Mouse (Mus musculus): ENCODE data around the gene Ubn2. TPM values are rescaled to one million over a fixed set of nuclear protein-coding genes. Genes with fewer than 3 reads are reported as not detected.
"Not testable (repeated sequence)": the region's sequence is repeated elsewhere in the genome, so short reads cannot be mapped to it uniquely, and the experiment has no call there.

Ubn2 gene
- polyA plus RNA-seq, 1 experiment from 2014 or later = 16.7 TPM

DNA sequence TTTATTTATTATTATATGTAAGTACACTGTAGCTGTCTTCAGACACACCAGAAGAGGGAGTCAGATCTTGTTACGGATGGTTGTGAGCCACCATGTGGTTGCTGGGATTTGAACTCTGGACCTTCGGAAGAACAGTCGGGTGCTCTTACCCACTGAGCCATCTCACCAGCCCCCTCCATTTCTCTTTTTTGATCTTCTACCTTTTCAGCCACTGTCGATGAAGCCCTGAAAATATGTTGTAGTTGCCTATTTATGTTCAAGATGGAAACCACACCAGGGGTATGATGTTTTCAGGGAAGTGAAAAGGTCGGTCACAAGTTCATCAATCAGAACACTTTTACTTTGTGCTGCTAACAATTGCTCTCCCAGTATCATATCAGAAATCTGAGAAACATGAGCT, 110.4 kb downstream of the Ubn2 start:
- 90% methylated on average over 4 of the region's 5 CpGs for WGBS
- peaks cover 12% of the 10 kb centered on the region; the same call in 1 of the 2 replicates for H3K36me3 ChIP-seq
- ATAC-seq (ENCODE audit: low FRiP score, low read depth) = not testable (repeated sequence)

DNA sequence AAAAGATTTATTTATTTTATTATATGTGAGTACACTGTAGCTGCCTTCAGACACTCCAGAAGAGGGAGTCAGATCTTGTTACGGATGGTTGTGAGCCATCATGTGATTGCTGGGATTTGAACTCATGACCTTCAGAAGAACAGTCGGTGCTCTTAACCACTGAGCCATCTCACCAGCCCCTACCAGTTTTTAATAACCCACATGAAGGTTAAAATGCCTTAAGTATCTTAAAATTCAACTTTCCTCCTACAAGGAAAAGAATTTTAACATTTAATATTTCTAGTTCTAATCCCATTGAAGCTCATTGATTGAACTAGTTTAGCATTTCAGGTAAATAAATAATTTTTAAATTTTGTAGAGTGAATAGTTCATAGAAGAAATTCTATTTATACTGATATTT, 113.3 kb downstream of the Ubn2 start:
- not testable (repeated sequence) for H3K4me3 ChIP-seq; H3K4me1 ChIP-seq; H3K27ac ChIP-seq; ATAC-seq (ENCODE audit: low FRiP score, low read depth); H3K27me3 ChIP-seq; H3K9me3 ChIP-seq; H3K4me2 ChIP-seq (replicated peaks); H3K36me3 ChIP-seq; H3K9ac ChIP-seq
- 89% methylated on average over 2 of the region's 2 CpGs for WGBS

More for the DNA sequence above, 110.4 kb downstream of the Ubn2 start:
- not testable (repeated sequence) for H3K27ac ChIP-seq; H3K4me1 ChIP-seq; H3K4me3 ChIP-seq; H3K4me2 ChIP-seq (replicated peaks); H3K9ac ChIP-seq; H3K27me3 ChIP-seq; H3K9me3 ChIP-seq

DNA sequence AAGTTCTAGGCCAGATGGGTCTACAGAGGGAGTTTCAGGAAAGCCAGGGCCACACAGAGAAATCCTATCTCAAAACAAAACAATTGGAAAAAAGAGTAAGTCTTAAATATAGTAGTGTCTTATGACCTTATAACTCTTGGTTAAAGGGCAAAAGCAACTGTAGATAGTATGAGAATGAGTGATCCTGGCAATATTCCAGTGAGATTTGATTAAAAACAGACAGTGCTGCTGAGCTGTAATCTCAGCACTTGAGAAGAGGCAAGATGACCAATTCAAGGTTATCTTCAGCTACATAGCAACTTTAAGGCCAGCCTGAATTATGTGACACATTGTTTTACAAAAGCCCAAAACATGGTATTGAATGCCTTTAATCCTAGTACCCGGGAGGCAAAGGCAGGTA, 114.0 kb downstream of the Ubn2 start:
- no peak overlapping the region for H3K4me2 ChIP-seq (replicated peaks)
- no peak overlapping the region for H3K27ac ChIP-seq
- H3K9me3 ChIP-seq = no peaks in the 10 kb centered on the region
- H3K4me1 ChIP-seq = peaks cover 6% of the 10 kb centered on the region; the same call in 1 of the 2 replicates
- ATAC-seq (ENCODE audit: low FRiP score, low read depth) = no peak
- no peaks in the 10 kb centered on the region for H3K27me3 ChIP-seq
- H3K36me3 ChIP-seq = no peaks in the 10 kb centered on the region
- H3K9ac ChIP-seq = no peak overlapping the region
- WGBS = 74% methylated on average over 1 of the region's 1 CpGs
- H3K4me3 ChIP-seq = no peak overlapping the region

DNA sequence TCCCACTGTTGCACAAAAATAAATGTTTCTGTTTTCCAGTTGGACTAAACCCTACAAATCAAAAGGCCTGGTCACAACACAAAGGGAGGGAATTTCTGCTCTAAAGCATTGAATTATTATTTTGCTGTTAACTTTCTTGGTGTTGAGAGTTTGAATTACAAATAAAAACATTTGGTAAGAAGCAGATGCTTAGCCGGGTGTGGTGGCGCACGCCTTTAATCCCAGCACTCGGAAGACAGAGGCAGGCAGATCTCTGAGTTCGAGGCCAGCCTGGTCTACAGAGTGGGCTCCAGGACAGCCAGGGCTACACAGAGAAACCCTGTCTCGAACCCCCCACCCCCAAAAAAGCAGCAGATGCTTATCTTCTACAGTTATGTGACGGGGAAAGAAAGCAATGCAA, 114.8 kb downstream of the Ubn2 start:
- H3K9me3 ChIP-seq; H3K36me3 ChIP-seq; H3K27me3 ChIP-seq; ATAC-seq (ENCODE audit: low FRiP score, low read depth); H3K4me2 ChIP-seq (replicated peaks); H3K4me1 ChIP-seq; H3K4me3 ChIP-seq; H3K9ac ChIP-seq; H3K27ac ChIP-seq: not testable (repeated sequence)
- 93% methylated on average over 7 of the region's 7 CpGs for WGBS

DNA sequence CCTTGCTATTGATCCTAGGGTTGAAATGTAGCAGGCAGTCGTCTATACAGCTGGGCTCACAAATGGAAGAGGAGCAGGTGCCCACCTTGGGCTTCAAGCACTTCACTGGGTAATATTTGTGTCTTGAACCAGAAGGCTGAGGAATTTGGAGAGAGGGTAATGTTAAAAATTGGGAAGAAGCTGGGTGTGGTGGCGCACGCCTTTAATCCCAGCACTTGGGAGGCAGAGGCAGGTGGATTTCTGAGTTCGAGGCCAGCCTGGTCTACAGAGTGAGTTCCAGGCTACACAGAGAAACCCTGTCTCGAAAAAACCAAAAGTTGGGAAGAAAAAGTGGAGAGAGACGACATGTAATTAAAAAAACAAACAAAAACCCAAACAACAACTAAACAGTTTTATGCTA, 116.1 kb downstream of the Ubn2 start:
- H3K36me3 ChIP-seq; H3K9me3 ChIP-seq; H3K27me3 ChIP-seq; ATAC-seq (ENCODE audit: low FRiP score, low read depth): not testable (repeated sequence)
- Histone ChIP-seq H3K4me2 (replicated peaks) (peak overlapping the region; percentile 68), H3K27ac (0 out of 2 replicates have a peak overlapping the region, but pooled peaks have one; percentile 98), H3K9ac (peak overlapping the region; percentile 86; the same call in 1 of the 2 replicates), H3K4me1 (peaks cover 19% of the 10 kb centered on the region), H3K4me3 (peak overlapping the region; percentile 62)
- 80% methylated on average over 6 of the region's 6 CpGs for WGBS

DNA sequence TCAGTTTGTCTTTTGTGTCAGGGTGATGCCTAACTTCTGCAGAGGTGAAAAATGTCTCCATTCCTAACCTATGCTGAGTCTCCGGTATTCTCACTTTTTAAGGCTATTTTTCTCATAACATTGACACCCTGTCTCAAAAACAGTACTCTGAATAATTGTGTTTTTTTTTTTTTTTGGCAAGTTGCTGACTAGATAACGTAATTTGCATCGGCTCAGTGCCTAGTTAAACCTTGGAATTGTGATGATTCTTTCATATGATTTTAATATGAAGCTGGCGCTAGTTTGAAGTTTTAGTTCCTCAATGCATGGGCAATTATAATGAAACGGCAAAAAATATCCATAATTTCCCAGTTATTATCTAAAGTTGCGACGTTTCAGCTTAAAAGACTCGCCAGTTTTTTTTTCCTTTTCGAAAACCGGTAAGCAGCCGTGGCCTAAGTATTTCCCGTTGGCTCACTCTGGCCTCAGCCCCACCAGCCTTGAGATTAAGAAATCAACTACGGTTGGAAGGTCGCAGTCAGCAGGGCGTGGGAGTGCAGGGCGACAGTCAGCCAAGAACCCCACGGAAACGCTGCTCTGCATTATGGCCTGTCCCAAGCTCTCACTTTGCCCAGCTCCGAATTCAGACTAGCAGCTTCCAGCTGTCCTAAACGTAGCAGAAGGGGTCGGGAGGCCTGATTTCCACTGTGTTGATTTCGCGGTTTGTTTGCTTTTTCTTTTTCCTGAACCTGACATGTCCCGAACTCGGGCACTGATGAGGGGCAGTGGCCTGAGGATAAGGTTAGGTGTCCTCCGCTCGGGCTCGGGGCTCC, 116.7 kb downstream of the Ubn2 start:
- peaks cover under 1% of the 10 kb centered on the region; the same call in 1 of the 2 replicates for H3K36me3 ChIP-seq

DNA sequence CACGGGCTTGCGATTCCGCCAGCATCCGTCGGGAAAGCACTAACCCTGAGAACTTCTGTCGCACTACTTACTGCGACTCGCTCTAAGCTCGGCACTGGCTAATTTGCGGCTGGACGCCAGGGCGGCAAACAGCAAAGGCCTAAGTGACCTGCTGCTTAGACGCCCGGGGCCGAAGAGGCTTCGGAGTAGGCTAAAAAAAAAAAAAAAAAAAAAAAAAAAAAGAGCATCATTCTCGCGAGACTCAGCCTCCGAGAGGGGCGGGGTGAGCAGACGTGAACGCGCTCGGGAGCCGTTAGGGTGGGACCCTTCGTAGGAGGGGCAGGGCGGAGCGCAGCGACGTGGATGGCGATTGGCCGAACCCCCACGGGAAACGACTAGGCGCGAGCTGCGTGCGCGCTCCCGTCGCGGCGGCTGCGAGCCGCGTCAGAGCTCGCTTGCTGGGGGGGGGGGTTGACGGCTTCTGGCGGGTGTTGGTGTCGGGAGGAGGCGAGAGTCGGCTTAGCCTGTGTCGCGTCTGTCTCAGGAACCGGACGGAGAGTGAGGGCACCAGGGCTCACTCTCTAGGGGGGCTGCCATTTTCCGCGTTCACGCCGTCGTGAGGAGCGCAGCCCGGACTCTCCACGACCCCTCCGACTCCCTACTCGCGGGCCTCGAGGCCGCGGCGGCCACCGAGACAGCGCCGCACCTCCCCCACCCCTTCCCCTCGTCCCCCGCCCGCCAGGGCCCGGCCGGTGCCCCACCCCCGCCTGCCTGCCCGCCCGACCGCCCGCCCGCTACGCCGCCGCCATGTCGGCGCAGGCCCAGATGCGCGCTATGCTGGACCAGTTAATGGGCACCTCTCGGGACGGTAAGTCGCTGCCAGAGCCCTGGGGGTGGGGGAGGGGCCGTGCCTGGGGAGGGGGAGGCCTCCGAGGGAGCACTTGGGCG, 117.6 kb downstream of the Ubn2 start, which contains the start of gene Luc7l2:
Gene Luc7l2 (plus strand): TSS at position 273 of the 927 bp plus-strand sequence.
- Histone ChIP-seq H3K27me3 (no peaks in the 10 kb centered on the region), H3K36me3 (peaks cover 5% of the 10 kb centered on the region), H3K27ac (peak within 1 kb of the TSS; percentile 98), H3K9ac (peak within 1 kb of the TSS; percentile 89), H3K9me3 (no peaks in the 10 kb centered on the region), H3K4me1 (peaks cover 23% of the 10 kb centered on the region), H3K4me3 (peak within 1 kb of the TSS; percentile 62), H3K4me2 (replicated peaks) (peak within 1 kb of the TSS; percentile 68)
- under 1% methylated on average over 98 of the region's 98 CpGs for WGBS
- peak; percentile 88 for ATAC-seq (ENCODE audit: low FRiP score, low read depth)

More for the DNA sequence above, 116.7 kb downstream of the Ubn2 start:
- peak; percentile 3 for ATAC-seq (ENCODE audit: low FRiP score, low read depth)
- peak overlapping the region; percentile 86 for H3K9ac ChIP-seq
- peaks cover 21% of the 10 kb centered on the region for H3K4me1 ChIP-seq
- peak overlapping the region; percentile 98 for H3K27ac ChIP-seq
- H3K4me2 ChIP-seq (replicated peaks) = peak overlapping the region; percentile 68
- WGBS = 8% methylated on average over 28 of the region's 28 CpGs
- no peaks in the 10 kb centered on the region for H3K9me3 ChIP-seq
- no peaks in the 10 kb centered on the region for H3K27me3 ChIP-seq
- peak overlapping the region; percentile 62 for H3K4me3 ChIP-seq

DNA sequence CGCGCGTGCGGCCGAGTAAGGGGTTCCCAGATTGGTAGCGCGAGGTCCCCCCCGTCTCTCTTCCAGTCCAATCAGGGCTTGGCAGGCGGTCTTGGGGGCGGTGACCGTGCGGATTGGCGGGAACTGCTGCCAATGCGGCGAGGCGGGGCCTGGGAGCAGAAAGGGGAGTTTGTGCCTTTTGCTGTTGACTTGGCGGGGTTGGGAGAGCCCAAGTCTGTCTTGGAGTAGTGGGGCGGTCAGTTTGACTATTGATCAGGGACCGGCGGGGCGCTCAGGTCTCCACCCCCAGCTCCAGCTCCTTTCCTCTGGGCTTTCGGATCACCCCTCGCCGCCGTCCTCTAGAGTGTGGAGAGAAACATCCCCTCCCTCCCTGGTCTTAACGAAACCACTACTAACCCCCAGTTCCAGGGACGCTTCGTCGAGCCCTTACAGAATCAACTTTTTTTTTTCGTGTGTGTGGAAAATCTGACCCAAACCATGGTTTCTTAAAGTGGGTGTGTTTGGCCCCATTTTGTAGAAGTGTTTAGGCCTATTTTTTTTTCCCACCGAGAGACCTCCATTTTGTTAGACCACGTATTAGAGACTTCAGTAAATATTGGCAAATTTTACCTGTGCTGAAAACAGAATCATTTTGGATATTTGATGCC, 118.4 kb downstream of the Ubn2 start:
- Histone ChIP-seq H3K27ac (peak overlapping the region; percentile 98), H3K4me3 (peak overlapping the region; percentile 62), H3K36me3 (peaks cover 5% of the 10 kb centered on the region), H3K27me3 (no peaks in the 10 kb centered on the region), H3K9ac (peak overlapping the region; percentile 89), H3K4me2 (replicated peaks) (peak overlapping the region; percentile 57), H3K9me3 (no peaks in the 10 kb centered on the region), H3K4me1 (peaks cover 23% of the 10 kb centered on the region)
- ATAC-seq (ENCODE audit: low FRiP score, low read depth) = peak; percentile 94
- WGBS = 0% methylated on average over 32 of the region's 32 CpGs

DNA sequence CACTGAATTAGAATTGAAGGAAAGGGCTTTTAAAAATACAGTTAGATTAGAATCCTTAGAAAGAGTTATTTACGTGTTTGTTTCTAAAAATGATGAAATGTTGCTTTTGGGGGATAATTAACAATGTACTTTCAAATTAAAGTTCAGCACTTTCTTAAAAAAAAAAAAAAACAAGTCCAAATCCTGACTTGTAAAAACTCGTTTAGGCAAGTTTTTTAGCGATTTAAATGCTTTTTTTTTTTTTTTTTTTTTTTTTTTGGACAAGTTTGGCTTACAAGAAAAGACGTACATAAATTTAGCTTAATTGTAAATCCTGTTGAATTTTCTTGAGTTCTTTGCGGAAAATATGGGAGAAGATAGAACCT, 118.9 kb downstream of the Ubn2 start:
- Histone ChIP-seq H3K9me3 (no peaks in the 10 kb centered on the region), H3K4me3 (peak overlapping the region; percentile 62), H3K27me3 (no peaks in the 10 kb centered on the region), H3K36me3 (peaks cover 8% of the 10 kb centered on the region), H3K4me1 (peaks cover 23% of the 10 kb centered on the region), H3K27ac (peak overlapping the region; percentile 98; the same call in 1 of the 2 replicates), H3K4me2 (replicated peaks) (peak overlapping the region; percentile 57), H3K9ac (peak overlapping the region; percentile 89; the same call in 1 of the 2 replicates)
- ATAC-seq (ENCODE audit: low FRiP score, low read depth) = no peak
- WGBS = 21% methylated on average over 5 of the region's 5 CpGs
